Mouse (Mus musculus): Measurements from ENCODE around the gene Ccl25.

Ccl25 gene

DNA sequence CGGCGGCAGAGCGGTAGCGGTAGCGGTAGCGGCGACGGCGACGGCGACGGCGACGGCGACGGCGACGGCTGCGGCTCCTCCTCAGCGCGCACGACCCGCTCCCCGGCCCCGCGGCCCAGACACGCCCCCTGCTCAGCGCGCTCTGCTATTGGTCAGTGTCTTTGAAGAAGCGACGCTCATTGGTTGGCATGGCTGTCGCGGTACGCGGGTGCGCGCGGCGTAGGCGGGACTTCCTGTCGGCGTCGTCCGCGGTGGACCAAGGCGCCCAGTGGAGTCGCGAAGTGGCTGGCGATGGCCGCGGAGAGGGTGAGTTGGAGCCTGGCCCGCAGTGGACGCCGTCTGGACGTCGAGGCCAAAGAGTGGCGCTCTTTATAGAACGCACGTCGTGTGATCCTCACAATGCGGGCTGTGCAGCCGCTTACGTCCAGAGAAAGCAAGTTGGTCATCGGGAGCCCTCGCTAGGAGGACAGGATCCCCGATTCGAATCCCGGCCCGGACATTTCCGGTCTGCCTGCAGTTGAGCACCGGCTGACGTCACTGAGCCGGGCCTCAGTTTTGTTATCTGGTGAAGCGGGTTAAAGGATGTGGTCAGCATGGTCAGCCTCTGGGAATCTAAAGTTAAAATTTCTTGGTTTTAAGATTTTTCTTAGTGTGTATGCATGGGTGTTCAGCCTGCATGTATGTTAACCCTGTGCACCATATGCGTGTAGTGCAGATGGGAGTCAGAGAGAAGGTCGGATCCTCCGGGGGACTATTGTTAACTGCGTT, at the start of gene Ccl25, which contains the start of gene Elavl1:
Ccl25 (plus strand) TSS at position 228 of the 768 bp plus-strand sequence.
Elavl1 (minus strand) TSS at position 431 of the 768 bp plus-strand sequence.
- peak; percentile 98 to 99 for DNase-seq (ENCODE audit: low spot score in 2 of 2)

DNA sequence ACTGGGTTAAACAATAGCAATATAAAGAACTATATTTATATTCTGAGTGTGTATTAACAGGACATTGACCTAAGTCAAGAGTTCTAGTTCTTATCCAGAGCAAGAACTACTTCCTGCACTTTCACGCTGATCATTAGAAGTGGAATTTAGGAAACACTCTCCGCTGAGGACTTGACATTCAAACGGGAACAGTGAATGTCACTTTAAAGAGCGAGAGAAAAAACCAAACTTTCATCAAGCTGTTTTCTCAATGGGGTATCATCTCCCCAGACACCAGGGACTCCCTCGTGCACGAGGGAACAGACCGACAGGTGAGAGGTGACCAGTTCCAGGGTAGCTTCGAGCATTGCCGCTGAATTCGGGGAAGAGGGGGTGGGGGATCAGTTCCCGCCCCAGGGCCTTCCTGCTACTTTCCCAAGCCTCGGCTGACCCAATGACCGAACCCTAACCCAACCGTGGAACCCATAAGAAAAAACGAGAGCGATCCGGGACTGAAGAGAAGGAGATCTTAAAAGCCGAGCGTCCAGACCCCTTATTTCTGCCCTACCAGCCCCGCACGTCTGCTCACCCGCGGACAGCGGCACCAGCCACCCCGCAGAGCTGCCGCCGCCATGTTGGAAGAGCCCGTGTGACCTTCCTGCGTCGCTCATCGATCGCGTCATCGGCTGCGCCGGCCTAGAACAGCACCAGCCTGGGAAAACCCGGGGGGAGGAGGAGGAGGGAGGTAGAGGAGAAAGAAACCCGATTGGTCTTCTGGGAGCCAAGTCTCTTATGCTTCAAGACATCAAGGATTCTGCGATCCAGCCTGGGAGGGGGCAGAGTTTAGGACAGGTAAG, 49.5 kb upstream of the Ccl25 start, which contains the start of gene Timm44:
Timm44 (minus strand) TSS at position 639 of the 836 bp plus-strand sequence.
- peak; percentile 99 for DNase-seq (ENCODE audit: low spot score in 2 of 2)

DNA sequence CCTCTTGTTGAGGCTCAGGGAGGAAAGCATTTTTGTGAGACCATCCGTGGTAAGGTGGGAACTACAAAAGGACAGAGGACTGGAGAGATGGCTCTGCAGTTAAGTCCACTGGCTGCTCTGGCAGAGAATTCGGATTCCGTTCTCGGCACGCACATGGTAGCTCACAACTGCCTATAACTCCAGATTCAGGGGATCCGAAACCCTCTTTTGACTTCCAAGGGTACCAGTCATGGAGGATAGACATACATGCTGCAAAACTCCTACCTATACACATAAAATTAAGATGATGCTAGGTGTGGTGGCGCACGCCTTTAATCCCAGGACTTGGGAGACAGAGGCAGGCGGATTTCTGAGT, 48.9 kb upstream of the Ccl25 start:
- no peak for DNase-seq (ENCODE audit: low spot score in 2 of 2)

DNA sequence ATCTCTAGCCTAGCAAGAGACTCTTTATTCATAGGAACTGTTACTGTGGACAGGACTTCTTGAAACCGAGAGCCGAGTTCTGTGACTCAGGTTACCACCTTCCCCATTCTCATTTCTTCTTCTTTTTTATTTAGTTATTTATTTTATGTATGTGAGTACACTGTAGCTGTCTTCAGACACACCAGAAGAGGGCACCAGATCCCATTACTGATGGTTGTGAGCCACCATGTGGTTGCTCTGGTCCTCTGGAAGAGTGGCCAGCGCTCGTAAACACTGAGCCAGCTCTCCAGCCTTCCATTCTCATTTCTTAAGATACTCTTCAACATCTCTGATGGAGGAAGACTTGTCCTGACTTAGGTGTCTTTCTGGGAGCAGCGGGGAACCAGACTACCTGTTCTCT, 32.3 kb upstream of the Ccl25 start:
- DNase-seq (ENCODE audit: low spot score in 2 of 2): no peak

DNA sequence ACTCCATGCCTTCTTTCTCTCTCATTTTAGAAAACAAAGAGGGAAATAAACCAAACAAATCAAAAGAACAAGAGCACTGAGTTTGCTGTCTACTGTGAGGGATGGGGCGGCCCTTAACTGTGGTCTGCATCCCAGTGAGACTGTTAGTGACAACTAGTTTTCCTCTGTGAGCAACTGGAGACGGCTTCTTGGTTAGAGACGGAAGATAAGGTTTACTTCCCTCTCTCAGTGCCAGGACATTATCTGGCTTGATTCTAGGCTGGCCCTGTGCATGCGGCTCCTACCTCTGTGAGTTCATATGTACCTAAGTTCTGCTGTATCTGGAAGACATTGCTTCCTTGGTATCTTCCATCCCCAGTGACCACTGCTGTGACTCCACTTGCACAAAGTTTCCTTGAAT, 27.2 kb upstream of the Ccl25 start:
- DNase-seq (ENCODE audit: low spot score in 2 of 2): no peak

DNA sequence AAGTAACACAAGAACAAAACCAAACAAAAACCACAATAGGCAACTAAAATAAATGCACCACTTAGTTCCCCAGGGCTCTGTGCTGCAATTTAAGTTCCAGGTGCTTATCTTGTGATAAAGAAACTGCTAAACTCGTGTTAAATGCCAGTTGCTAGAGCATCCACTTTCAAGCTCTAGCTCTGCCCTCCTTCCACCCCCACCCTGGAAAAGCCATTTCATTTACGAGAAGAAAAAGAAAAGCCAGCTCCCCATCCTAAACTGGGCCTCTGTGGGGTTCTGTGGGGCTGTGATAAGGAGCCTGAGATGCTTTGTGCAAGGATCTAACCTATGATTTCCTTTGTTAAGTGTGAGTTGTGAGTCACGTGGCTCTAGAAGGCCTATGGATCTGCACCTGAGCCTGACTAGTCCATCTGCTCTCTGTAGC, 20.9 kb upstream of the Ccl25 start:
- DNase-seq (ENCODE audit: low spot score in 2 of 2): no peak

DNA sequence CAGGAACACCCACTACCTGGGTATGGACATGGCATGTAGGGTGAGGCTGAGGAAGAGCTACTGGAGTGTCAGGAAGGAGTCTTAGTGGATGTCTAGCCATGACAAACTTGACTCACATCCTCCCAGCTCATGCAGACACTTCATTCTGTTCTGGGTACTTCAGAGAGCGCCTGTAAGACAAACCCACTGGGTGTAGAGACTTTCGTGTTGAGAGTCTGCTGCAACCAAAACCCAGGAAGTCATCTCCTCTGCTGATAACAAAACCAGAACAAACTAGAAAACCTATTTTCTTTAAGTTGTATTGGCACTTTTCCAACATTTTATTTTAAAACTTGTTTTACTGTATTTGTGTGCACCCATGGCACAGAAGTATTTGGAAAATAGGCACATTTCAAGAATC, 19.2 kb upstream of the Ccl25 start:
- DNase-seq (ENCODE audit: low spot score in 2 of 2): no peak

DNA sequence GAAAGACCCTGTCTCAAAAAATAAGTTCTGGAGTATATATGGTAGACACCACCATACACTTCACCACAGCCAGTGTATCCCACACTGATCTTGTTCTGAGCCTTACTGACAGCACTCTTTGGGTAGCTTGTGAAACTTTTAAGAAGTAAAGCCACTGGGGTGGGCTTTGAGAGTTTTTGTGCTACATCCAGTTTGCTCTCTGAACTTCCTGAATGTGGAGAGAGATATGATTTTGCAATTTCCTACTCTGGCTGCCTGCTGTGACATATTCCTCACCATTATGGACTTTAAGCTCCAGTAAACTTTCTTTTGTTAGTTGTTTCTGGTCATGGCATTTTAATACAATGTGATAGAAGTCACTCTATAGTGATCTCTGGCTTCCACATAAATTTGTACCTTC, 12.9 kb upstream of the Ccl25 start:
- DNase-seq (ENCODE audit: low spot score in 2 of 2): no peak

DNA sequence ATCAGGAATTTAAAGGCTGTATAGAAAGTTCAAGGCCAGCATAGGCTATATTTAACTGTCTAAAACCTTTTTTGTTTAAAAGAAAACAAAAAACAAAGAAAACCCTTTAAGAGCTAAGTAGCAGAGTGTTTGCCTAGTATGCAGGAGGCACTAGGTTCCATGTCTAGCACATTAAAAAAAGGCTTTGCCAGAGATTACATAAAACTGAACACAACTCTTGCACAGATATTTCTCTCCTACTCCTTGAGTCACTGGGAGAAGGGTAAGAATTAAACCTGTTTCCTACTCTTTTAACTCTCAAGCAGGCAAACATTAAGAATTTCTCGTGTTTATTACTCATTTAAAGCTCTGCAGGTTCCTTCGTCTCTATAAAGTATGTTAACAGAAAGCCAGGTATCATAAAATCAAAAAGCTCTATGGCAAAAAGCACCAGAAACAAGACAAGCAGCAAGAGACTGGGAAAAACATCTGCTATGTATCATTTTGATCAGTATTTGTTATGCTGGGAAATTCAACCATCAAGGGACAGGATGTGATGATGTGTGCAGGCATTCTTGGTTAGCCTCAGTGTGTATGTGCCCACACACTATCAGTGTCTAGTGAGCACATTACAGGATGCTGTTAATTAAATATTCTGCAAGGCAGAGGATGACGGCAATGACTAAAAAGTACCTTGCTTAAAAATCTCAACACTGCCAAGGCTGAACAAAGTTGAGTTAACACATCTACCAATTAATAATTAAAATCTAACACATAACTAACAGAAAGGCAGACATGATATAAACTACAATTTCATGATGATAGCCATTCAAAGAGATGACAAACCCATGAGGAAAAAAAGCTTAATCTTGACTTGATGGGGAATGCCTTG, 11.5 kb upstream of the Ccl25 start:
- DNase-seq (ENCODE audit: low spot score in 2 of 2): no peak

DNA sequence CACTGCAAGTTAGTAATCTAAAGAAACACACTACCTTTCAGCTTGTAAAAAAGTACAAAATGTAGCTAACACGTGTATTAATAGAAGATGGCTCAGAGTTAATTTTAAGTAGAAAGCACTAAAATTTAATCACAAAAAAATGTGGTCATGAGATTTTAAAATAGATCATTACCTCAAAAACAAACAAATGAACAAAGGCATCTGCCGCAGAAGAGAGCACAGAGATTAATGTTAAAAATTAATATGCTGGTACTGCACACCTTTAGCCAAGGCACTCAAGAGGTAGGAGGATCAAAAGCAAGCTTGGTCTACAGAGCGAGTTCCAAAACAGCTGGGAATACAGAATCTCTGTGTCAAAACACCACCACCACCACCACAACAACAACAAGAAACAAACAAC, 10.2 kb upstream of the Ccl25 start:
- no peak for DNase-seq (ENCODE audit: low spot score in 2 of 2)

DNA sequence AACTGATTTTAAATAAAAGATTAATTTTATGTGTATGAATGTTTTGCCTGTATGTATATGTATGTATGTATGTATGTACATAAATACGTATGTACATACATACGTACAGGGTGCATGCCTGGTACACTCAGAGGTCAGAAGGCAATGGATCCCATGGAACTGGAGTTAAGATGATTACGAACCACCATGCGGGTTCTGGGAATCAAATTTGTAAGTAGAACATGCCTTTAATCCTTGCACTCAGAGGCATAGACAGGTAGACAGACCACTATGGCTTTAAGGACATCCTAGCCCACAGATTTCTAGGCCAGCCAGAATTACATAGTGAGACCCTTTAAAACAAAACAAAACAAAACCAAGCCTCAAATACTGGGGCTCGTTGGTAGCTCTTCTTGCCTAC, 6.9 kb upstream of the Ccl25 start:
- no peak for DNase-seq (ENCODE audit: low spot score in 2 of 2)

DNA sequence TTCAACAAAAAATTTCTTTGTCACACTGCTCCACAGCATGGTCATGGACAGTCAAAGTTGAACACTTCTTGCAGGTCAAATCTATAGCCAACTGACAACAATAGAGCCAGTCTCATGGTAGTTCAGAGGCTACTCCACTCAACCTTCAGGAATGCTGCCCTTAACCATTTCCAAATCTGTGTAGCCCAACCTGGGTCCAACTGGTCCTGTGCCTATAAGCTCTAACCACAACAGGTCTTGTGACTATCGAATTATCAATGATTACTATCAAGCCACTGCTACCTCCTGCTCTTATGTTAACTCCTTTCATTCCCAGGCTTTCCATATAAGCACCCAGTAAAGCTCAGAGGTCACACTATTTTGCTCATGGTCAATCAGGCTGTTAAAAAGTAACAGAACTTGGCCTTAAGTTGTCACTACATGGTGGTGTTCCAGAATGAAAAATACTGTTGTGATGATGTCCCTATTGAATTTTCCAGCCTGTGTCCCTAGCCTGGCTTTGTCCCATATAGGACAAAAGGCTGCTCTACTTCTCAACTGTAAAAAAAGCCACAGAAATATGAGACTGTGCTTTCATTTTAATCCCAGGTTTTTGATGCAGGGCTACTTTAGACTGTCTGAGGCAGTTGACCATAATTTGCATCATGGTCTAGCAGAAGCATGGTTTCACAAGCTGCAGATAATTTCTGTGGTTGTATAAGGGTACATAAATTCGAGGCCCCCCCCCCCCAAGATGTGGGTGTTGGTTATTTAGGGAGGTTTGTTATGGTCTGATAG, 6.0 kb upstream of the Ccl25 start:
- DNase-seq (ENCODE audit: low spot score in 2 of 2): no peak

DNA sequence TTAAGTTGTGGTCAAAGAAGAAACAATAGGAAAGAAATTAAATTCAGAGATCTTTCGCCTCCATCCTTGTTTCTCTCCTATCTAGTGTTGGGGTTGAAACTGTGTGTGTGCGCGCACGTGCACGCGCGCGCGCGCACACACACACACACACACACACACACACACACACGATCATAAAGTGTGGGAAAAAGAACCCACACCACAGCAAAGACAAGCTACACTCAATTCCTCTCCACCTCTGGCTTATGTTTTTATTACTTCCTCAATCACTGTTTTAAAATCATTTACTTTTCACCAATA, 5.5 kb upstream of the Ccl25 start:
- DNase-seq (ENCODE audit: low spot score in 2 of 2): no peak

DNA sequence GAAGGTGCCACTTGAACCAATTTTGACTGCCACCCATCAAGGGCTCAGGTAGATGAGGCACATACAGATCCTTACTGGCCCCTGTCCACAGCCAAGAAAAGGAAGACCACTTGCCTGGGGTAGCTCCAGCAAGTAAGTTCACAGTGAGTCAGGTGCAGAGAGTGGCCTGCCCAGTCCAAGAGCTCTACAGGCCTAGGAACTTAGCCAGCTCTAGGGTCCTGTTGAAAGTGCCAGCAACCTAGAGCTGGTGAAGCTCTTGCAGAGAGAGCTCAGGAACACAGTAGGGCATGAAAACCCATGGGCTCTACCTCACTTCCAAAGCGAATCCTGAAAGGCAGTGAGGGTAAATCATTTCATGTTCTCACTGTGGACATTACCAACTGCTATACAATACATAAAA, 4.6 kb upstream of the Ccl25 start:
- no peak for DNase-seq (ENCODE audit: low spot score in 2 of 2)

DNA sequence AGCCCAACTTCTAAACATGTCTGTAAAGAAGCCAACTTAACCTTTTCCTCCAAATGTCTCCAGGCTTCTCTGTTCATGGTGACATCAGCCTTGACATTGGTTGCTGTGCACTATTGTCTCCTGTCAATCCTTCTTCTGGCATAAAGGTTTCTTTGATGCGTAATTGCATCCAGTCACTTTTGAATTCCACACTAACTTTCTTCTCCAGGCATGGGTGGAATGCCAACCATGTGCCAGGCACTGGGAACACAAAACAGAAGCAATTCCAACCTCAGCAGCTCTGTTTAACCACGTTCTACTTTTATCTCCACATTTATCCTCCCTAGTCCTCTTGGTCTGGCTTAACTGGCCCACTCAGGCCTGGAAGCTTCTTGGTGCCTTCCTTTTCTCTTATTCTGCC, 4.0 kb upstream of the Ccl25 start:
- no peak for DNase-seq (ENCODE audit: low spot score in 2 of 2)

DNA sequence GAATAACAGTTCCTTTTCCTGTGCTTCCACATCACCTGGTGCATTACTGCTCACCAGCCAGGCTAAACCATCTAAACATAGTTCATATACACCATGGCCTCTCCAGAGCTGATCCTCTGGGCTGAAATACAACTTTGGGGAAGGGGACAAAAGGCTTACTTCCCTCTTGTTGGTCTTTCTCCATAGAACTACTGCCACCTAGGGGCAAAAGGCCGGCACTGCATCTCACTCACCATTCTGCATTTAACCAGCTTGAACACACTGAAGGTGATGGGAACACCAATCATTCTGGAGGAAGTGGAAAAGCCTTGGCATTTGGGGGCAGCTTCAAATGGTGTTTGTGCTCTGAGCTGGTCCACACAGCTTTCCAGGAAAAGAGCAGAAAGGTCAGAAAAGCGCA, 2.5 kb upstream of the Ccl25 start:
- DNase-seq (ENCODE audit: low spot score in 2 of 2): peak; percentile 87 to 92

DNA sequence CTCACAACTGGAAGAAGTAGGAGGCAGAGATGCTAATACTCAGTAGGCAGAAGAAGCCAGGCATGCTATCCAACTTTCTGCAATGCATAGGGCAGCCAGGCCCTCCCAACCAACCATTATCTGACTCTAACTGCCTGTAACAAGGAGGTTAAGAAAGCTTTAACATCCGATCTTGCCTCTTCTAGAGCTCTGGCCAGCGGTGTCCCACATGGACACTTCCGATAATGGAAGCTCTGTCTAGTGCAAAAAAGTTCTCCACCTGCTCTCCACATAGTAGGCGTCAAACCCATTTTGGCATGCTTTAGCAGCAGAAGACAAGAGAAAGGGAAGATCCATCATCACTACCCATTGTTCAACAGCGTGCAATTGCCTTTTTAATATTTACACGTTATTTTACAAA, 1.1 kb upstream of the Ccl25 start:
- DNase-seq (ENCODE audit: low spot score in 2 of 2): no peak

DNA sequence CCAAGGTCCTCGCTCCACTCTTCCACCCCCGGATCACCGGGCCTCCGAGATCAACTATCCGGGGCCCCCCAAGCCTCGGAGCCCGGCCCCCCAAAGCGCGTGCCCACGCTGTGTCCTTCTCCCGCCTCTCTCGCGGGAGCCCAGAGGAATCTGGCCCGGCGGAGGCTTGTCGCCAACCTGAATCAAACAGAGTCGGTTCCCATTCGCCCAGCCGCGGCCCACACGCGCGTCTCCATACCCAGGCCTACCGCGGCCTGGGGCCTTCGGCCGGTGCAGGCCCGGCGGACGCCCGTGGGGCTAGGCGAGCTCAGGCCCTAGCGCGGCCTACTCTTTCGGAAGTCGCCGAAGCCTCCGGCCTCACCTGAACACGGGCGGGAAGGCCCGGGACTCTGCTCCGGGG, 485 bp upstream of the Ccl25 start:
- DNase-seq (ENCODE audit: low spot score in 2 of 2): peak; percentile 54 to 57

DNA sequence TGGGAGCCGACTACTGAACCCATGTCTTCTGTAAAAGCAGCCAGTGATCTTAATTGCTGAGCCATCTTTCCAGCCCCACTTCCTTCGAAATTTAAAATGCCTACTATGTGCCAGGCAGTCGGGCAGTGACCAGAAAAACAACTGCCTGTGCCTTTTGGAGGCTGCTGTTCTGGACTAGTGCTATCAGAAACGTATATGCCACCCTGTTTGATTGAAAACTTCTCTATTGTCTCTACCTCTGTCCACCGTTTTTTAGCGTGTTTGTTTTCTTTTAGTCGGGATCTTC, 684 bp downstream of the Ccl25 start:
- DNase-seq (ENCODE audit: low spot score in 2 of 2): no peak

DNA sequence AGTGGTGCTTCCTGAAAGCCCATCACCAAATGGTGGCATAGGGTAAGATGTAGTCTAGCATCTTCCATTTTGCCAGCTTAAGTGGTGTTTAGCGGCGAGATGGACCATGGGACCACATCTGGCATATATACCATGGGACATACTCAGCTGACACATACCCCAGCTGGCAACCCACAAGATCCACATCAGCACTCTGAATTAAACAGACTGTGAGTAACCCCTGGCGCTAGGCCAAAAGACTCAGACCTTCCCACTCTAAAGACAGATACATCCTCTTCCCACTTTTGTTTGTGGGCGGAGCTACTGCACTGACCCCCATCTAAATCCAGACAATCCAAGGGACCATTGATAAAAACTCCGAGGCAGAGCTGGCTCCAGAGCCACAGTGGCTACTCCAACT, 4.0 kb downstream of the Ccl25 start:
- peak; percentile 40 to 43 for DNase-seq (ENCODE audit: low spot score in 2 of 2)

DNA sequence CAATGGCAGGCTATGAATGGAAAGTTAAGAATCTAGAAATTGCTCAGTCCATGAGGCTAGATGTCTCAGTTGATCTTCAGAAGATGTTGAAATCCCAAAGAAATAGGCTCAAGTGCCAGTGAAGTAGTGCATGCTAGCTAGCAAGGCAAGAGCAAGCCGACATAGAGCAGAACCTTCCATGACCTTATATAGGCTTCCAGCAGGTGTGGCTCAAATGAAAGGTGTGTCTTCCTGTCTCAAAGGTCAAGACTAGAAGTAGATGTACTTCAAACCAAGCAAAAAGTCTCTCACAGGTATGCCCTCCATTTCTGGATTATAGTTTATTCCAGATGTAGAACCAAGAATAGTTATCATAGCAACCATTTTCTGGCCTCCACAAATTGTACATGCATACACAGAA, 9.0 kb downstream of the Ccl25 start:
- DNase-seq (ENCODE audit: low spot score in 2 of 2): no peak

DNA sequence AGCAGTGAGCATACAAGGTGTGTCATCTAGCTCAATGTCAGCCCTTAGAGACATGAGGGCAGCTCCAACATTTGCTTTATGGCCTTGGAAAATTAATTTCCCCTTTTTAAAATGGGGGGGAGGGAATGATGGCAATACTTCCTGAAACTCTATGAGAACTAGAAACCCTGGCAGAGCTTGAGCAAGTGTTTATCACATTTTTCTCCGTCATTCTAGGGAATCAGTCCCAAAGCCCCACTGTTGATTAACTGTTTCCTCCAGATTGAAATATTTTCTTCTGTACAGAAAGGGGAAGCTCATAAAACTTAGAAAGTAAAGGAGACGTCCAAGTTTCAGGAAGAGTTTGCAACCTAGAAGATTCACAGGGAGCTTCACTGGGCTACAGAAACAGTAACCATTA, 10.7 kb downstream of the Ccl25 start:
- DNase-seq (ENCODE audit: low spot score in 2 of 2): no peak

All from right cerebral cortex, postnatal 10 days (tissue).